In the genomic region with DNA sequence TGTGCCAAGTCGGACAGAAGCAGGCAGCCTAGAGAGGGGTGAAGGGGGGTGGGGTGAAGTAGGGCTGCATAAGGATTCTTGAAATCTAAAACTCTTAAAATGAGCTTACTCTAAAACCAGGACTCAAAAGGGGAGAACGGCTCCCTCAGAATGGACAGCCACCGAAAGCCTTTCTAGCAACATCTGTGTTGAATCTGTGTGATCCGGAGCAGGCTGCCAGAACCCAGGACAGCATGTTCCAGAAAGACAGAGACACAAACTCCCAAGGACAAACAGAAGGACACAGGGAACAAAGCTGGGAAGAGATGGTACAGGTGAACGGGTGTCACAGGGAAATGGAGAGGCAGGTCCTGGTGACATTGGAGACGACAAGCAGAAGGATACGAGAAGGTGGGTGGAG, we compare ENCODE assay signal across 8 mouse cellular contexts. TPM values are rescaled to one million over a fixed set of nuclear protein-coding genes. Genes with fewer than 3 reads are reported as not detected.
A peak's percentile ranks its signal among the peaks of the same experiment; 100 is the strongest.
DNase-seq lines count a peak whose midpoint lies in the region; ATAC-seq and TF ChIP-seq lines count a peak whose summit lies in the region.

No protein-coding gene starts in this region.

- peaks cover 77% of the 10 kb centered on the region for H3K4me1 ChIP-seq in lung, embryonic 15.5 days
- H3K4me1 ChIP-seq in intestine, embryonic 15.5 days (replicated peaks), result peaks cover 72% of the 10 kb centered on the region
- H3K4me1 ChIP-seq in olfactory bulb, adult 2 months (ENCODE audit: control insufficient read depth, insufficient read depth, low read length), result peaks cover 63% of the 10 kb centered on the region

- 61% methylated on average over 7 of the region's 7 CpGs for WGBS in lung, embryonic 15.5 days
- WGBS in intestine, embryonic 15.5 days, result 67% methylated on average over 7 of the region's 7 CpGs
- 32% methylated on average over 7 of the region's 7 CpGs for WGBS in olfactory bulb, adult 2 months

- no peaks in the 10 kb centered on the region for H3K9me3 ChIP-seq in lung, embryonic 15.5 days
- H3K9me3 ChIP-seq in intestine, embryonic 15.5 days, result no peaks in the 10 kb centered on the region

- no peak for TF ChIP-seq POLR2A in olfactory bulb, adult 2 months (IDR thresholded peaks at IDR 0.05; ENCODE audit: insufficient read depth, low read depth, low read length)

- H3K4me2 ChIP-seq in lung, embryonic 15.5 days, result no peak overlapping the region
- no peak overlapping the region for H3K4me2 ChIP-seq in intestine, embryonic 15.5 days (replicated peaks)

- peak; percentile 84 to 87 for DNase-seq in adrenal gland, adult (ENCODE audit: inconsistent age in 2 of 2, low spot score in 1 of 2)
- DNase-seq in adrenal gland, postnatal 4 days (ENCODE audit: low spot score in 2 of 2), result no peak
- no peak for DNase-seq in lung, postnatal 4 days
- DNase-seq in layer of hippocampus, adult 9-11 months, result no peak
- DNase-seq in cerebellum, adult 8-10 months, result no peak

- H3K9ac ChIP-seq in lung, embryonic 15.5 days, result no peak overlapping the region
- no peak overlapping the region for H3K9ac ChIP-seq in intestine, embryonic 15.5 days

- H3K36me3 ChIP-seq in lung, embryonic 15.5 days, result peaks cover 26% of the 10 kb centered on the region; the same call in 1 of the 2 replicates
- H3K36me3 ChIP-seq in intestine, embryonic 15.5 days, result 0 out of 2 replicates have a peak, but pooled peaks cover 2% of the 10 kb centered on the region

- H3K27ac ChIP-seq in lung, embryonic 15.5 days, result peak overlapping the region; percentile 80
- H3K27ac ChIP-seq in intestine, embryonic 15.5 days, result peak overlapping the region; percentile 32; the same call in 1 of the 2 replicates
- H3K27ac ChIP-seq in olfactory bulb, adult 2 months (ENCODE audit: insufficient read depth, low read depth, low read length), result peak overlapping the region; percentile 99

- no peak for ATAC-seq in lung, embryonic 15.5 days (ENCODE audit: borderline replicate concordance, extremely low read depth, low FRiP score, low TSS enrichment)
- ATAC-seq in intestine, embryonic 15.5 days, result no peak

- no peaks in the 10 kb centered on the region for H3K27me3 ChIP-seq in lung, embryonic 15.5 days
- H3K27me3 ChIP-seq in intestine, embryonic 15.5 days (replicated peaks), result no peaks in the 10 kb centered on the region

- no peak overlapping the region for H3K4me3 ChIP-seq in lung, embryonic 15.5 days
- H3K4me3 ChIP-seq in intestine, embryonic 15.5 days (replicated peaks), result no peak overlapping the region
- H3K4me3 ChIP-seq in olfactory bulb, adult 2 months (ENCODE audit: insufficient read depth, low read depth, low read length), result peak overlapping the region; percentile 0; the same call in 1 of the 2 replicates

- no peak for TF ChIP-seq CTCF in olfactory bulb, adult 2 months (IDR thresholded peaks at IDR 0.05; ENCODE audit: insufficient read depth, low read depth, low read length)

RNA-seq across cellular contexts. Expression of a gene that starts 25.6 kb away (rescaled TPM):
- 10 to 100 TPM; 61.4 to 61.9 TPM for total RNA-seq in adrenal gland, postnatal 4 days (2021)
- 44.7 and 46.0 TPM in 2 replicates for polyA plus RNA-seq in lung, embryonic 15.5 days (2015; fragmentation: Nextera tagmentation; extraction: Ambion mirVana)
- 64.7 and 66.2 TPM in 2 replicates for polyA plus RNA-seq in intestine, embryonic 15.5 days (2015; fragmentation: Nextera tagmentation; extraction: Ambion mirVana)
- 440 TPM in 1 of 2 replicates, not detected in the other for polyA plus RNA-seq in olfactory bulb, adult 2 months (2012; ENCODE audit: insufficient read depth, insufficient read length, low replicate concordance, missing spikeins)

Comparison
In these comparisons a context has a peak if more than half of its experiments do, and no peak if none do; other contexts are left out.
1. DNase-seq: peak in adrenal gland, adult (2 of 2); none in adrenal gland, postnatal 4 days (0 of 2), lung, postnatal 4 days (0 of 2), layer of hippocampus, adult 9-11 months (single experiment) and cerebellum, adult 8-10 months (single experiment).
2. H3K27ac ChIP-seq: peak in every context shown above with its lines; median percentile 99 in olfactory bulb, adult 2 months; 80 in lung, embryonic 15.5 days; 32 in intestine, embryonic 15.5 days.